Mouse (Mus musculus) embryonic facial prominence, embryonic 14.5 days (tissue): ENCODE results near the gene Maff. TPM values are rescaled to one million over a fixed set of nuclear protein-coding genes. Genes with fewer than 3 reads are reported as not detected.

Source experiments
- ATAC-seq: fragments of 200-750 bp; cut with Nextera tagmentation; 2 replicates; pipeline ENCODE4 v1.8.0; 2017; ENCODE audit warnings: low read depth, moderate number of reproducible peaks, moderate TSS enrichment
- DNase-seq: peaks from one replicate; pipeline ENCODE4 v3.0.0-alpha.2; 2015; ENCODE audit warnings: low spot score
- H3K27ac ChIP-seq: fragments of 300-500 bp; sonication (generic); replicated peaks from 2 replicates; pipeline ENCODE4 v1.5.1; 2014; ENCODE audit warnings: low read depth, mild to moderate bottlenecking, low read length, moderate library complexity
- H3K27me3 ChIP-seq: fragments of 300-500 bp; sonication (generic); replicated peaks from 2 replicates; pipeline ENCODE4 v1.6.1; 2014; ENCODE audit warnings: low read length; ENCODE audit not compliant: control insufficient read depth, insufficient read depth
- H3K36me3 ChIP-seq: fragments of 300-500 bp; sonication (generic); 2 replicates; pipeline ENCODE4 v1.6.1; 2014; ENCODE audit warnings: low read length, mixed read lengths; ENCODE audit not compliant: control insufficient read depth, insufficient read depth
- H3K4me1 ChIP-seq: fragments of 300-500 bp; sonication (generic); 2 replicates; pipeline ENCODE4 v1.6.1; 2014; ENCODE audit warnings: antibody characterized with exemption, low read length; ENCODE audit not compliant: control insufficient read depth, insufficient read depth
- H3K4me2 ChIP-seq: fragments of 300-500 bp; sonication (generic); 2 replicates; pipeline ENCODE4 v1.6.1; 2014; ENCODE audit warnings: low read depth, mild to moderate bottlenecking, low read length, moderate library complexity, mixed read lengths
- H3K4me3 ChIP-seq: fragments of 300-500 bp; sonication (generic); 2 replicates; pipeline ENCODE4 v1.5.1; 2014; ENCODE audit warnings: low read depth, mild to moderate bottlenecking, low read length
- H3K9ac ChIP-seq: fragments of 300-500 bp; sonication (generic); 2 replicates; pipeline ENCODE4 v1.6.1; 2014; ENCODE audit warnings: low read depth, mild to moderate bottlenecking, low read length, moderate library complexity, mixed read lengths
- H3K9me3 ChIP-seq: fragments of 300-500 bp; sonication (generic); 2 replicates; pipeline ENCODE4 v1.6.1; 2016; ENCODE audit warnings: low read length; ENCODE audit not compliant: control insufficient read depth
- WGBS: fragments of 180-500 bp; shearing (Covaris S2); extraction: QIAGEN DNeasy Blood & Tissue Kit; methylation state at CpG from one replicate; pipeline ENCODE4 v1.1.7; 2014; 5-methylcytosine and 5-hydroxymethylcytosine counted together
- polyA plus RNA-seq: library from polyadenylated mRNA; unstranded; fragments of >200 nt; fragmentation: Nextera tagmentation; extraction: Ambion mirVana; gene quantifications from 2 replicates; pipeline ENCODE4 v1.2.1, GENCODE M21; 2014

The Maff gene
- polyA plus RNA-seq, 1 experiment from 2014 or later: 2.8 TPM

DNA sequence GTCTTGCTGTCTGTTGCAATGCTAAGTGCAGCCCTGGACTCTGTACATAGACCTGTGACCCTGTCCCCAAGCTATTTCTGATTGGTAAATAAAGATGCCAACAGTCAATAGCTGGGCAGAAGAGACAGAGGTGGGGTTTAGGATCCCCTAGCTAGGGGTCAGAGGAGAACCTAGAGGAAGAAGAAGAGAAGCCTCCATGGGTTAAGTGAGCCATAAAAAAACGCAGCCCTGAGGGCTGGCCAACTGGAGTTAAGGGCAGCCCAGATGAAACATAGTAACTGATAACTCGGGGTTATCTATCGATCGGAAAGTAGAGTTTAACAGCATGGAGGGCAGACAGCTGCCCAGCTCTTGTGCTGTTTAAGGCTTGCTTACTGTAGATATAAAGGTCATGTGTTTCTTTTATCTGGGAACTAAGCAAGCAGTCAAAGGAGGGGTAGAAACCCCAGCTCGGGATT, 24.7 kb upstream of the Maff start:
- Histone ChIP-seq H3K4me2 (no peak overlapping the region), H3K36me3 (0 out of 2 replicates have a peak, but pooled peaks cover 3% of the 10 kb centered on the region), H3K9me3 (no peaks in the 10 kb centered on the region), H3K9ac (no peak overlapping the region), H3K27ac (no peak overlapping the region), H3K4me3 (no peak overlapping the region), H3K27me3 (no peaks in the 10 kb centered on the region), H3K4me1 (peaks cover 22% of the 10 kb centered on the region; the same call in 1 of the 2 replicates)
- 84% methylated on average over 5 of the region's 5 CpGs for WGBS
- DNase-seq (no peak), ATAC-seq (no peak)

DNA sequence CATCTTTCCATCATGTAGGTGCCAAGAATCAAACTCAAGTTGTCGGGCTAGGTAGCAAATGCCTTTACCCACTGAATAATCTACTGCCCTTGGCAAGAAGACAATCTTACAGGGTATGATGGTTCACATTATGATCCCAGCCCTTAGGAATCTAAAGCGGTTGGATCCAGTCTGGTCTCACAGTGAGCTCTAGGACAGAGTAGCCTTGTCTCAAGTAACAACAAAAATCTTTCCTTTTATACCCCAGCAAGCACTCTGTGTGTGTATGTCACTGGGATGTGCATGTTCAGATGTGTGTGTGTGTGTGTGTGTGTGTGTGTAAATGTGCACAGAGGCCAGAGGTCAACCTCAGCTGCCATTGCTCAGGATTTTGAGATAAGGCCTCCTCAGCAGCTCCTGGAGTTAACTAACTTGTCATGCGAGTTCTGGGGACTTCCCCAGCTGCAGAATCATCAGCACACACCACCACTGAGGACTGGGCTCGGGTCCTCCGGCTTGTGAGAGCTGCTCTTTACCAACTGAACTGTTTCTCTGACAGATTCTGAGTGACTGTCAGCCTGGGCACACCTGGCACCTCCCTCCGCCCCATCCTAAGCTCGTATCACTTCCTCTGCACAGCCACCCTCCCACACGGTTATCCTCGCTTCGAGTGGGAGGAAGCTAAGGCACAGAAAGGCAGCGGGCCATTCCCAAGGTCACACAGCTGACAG, 24.0 kb upstream of the Maff start:
- H3K27me3 ChIP-seq: no peaks in the 10 kb centered on the region
- 62% methylated on average over 11 of the region's 11 CpGs for WGBS
- H3K36me3 ChIP-seq: no peaks in the 10 kb centered on the region
- DNase-seq (no peak), ATAC-seq (no peak; the same call in 1 of the 2 replicates)
- no peak overlapping the region for H3K4me3 ChIP-seq
- H3K27ac ChIP-seq: peak overlapping the region; percentile 69; the same call in 1 of the 2 replicates
- H3K4me1 ChIP-seq: peaks cover 25% of the 10 kb centered on the region; the same call in 1 of the 2 replicates
- no peaks in the 10 kb centered on the region for H3K9me3 ChIP-seq
- H3K4me2 ChIP-seq: no peak overlapping the region
- no peak overlapping the region for H3K9ac ChIP-seq

GRCm38 (mm10) chr15:79322991-79323790, 23.2 kb upstream of the Maff start:
- H3K27ac ChIP-seq: peak overlapping the region; percentile 69
- H3K27me3 ChIP-seq: no peaks in the 10 kb centered on the region
- H3K36me3 ChIP-seq: no peaks in the 10 kb centered on the region
- no peak overlapping the region for H3K9ac ChIP-seq
- ATAC-seq (no peak), DNase-seq (peak; percentile 63)
- H3K4me1 ChIP-seq: peaks cover 25% of the 10 kb centered on the region; the same call in 1 of the 2 replicates
- no peak overlapping the region for H3K4me3 ChIP-seq
- no peaks in the 10 kb centered on the region for H3K9me3 ChIP-seq
- WGBS: 62% methylated on average over 6 of the region's 6 CpGs
- H3K4me2 ChIP-seq: no peak overlapping the region

GRCm38 (mm10) chr15:79323791-79324155, 22.6 kb upstream of the Maff start:
- H3K27ac ChIP-seq: peak overlapping the region; percentile 69
- H3K4me2 ChIP-seq: no peak overlapping the region
- DNase-seq (no peak), ATAC-seq (no peak)
- 72% methylated on average over 4 of the region's 4 CpGs for WGBS
- H3K9me3 ChIP-seq: no peaks in the 10 kb centered on the region
- no peaks in the 10 kb centered on the region for H3K27me3 ChIP-seq
- peaks cover 25% of the 10 kb centered on the region; the same call in 1 of the 2 replicates for H3K4me1 ChIP-seq
- no peaks in the 10 kb centered on the region for H3K36me3 ChIP-seq
- H3K9ac ChIP-seq: no peak overlapping the region
- no peak overlapping the region for H3K4me3 ChIP-seq

GRCm38 (mm10) chr15:79324373-79324772, 22.0 kb upstream of the Maff start:
- DNase-seq (no peak), ATAC-seq (no peak)
- Histone ChIP-seq H3K27me3 (no peaks in the 10 kb centered on the region), H3K4me2 (no peak overlapping the region), H3K4me1 (peaks cover 25% of the 10 kb centered on the region; the same call in 1 of the 2 replicates), H3K36me3 (no peaks in the 10 kb centered on the region), H3K9me3 (no peaks in the 10 kb centered on the region), H3K27ac (peak overlapping the region; percentile 69), H3K9ac (no peak overlapping the region), H3K4me3 (no peak overlapping the region)
- WGBS: 85% methylated on average over 3 of the region's 3 CpGs

GRCm38 (mm10) chr15:79325742-79326141, 20.7 kb upstream of the Maff start:
- no peak for DNase-seq
- Histone ChIP-seq H3K4me1 (peaks cover 25% of the 10 kb centered on the region; the same call in 1 of the 2 replicates), H3K4me2 (no peak overlapping the region), H3K27me3 (no peaks in the 10 kb centered on the region), H3K27ac (no peak overlapping the region), H3K9ac (no peak overlapping the region), H3K4me3 (no peak overlapping the region), H3K9me3 (no peaks in the 10 kb centered on the region), H3K36me3 (no peaks in the 10 kb centered on the region)
- WGBS: 68% methylated on average over 3 of the region's 3 CpGs
- no peak for ATAC-seq

- Histone ChIP-seq H3K9ac (no peak overlapping the region), H3K4me1 (peaks cover 25% of the 10 kb centered on the region; the same call in 1 of the 2 replicates), H3K9me3 (no peaks in the 10 kb centered on the region), H3K4me2 (peak overlapping the region; percentile 23), H3K27ac (no peak overlapping the region), H3K36me3 (no peaks in the 10 kb centered on the region), H3K4me3 (no peak overlapping the region), H3K27me3 (no peaks in the 10 kb centered on the region)
- 47% methylated on average over 4 of the region's 4 CpGs for whole genome bisulfite sequencing
- ATAC-seq (no peak), DNase-seq (peak; percentile 43)
Observed at GRCm38 (mm10) chr15:79326264-79326663, 20.2 kb upstream of the Maff start.

DNA sequence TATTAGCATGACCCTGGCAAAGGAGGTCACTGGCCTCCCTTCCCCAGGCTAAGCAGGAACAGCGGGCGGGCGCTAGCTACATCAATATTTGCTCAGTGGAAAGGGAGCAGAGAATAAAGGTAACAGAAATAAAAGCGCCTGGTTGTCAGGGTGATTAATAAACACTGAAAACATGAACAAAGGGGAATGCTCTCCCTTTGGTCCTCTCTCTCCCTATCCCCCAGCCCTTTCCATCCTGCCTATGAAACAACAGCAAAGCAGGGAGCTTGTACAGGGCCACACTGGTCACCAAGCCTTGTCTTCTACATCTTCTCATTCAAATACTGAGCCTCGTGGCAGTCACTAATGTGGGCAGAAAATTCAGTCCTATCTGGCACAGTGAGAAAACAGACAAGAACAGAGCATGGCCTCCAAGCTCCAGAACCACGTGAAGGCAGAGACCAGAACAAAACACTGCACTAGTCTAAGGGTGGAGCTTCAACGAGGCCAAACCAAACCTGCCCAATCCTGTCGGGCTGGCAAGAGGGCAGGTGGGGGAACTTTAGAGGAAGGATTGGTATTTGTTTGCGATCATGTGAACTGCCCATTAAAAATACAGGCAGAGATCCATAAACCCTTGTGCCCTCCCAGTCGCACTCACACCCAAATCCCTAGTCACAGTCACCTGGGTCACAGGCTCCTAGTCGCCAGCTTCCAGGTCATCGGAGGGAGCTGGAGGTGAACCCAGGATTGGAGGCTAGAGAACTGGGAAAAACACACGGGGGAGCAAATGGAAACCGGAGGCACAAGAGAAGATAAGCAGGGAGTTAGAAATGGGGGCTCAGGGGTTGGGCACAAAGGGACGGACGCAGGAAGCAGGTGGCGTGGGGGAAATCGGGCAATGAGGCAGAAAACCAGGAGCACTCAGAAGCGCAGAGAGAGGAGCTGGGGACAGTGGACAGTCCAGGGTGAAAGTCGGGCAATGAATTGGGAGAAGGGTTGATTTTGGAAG, 19.2 kb upstream of the Maff start:
- H3K4me2 ChIP-seq: peak overlapping the region; percentile 82
- H3K27me3 ChIP-seq: no peaks in the 10 kb centered on the region
- peak overlapping the region; percentile 80 for H3K9ac ChIP-seq
- WGBS: 17% methylated on average over 20 of the region's 20 CpGs
- H3K36me3 ChIP-seq: no peaks in the 10 kb centered on the region
- peak overlapping the region; percentile 62 for H3K4me3 ChIP-seq
- DNase-seq (peak; percentile 72), ATAC-seq (peak; percentile 39; the same call in 1 of the 2 replicates)
- H3K9me3 ChIP-seq: no peaks in the 10 kb centered on the region
- peaks cover 25% of the 10 kb centered on the region; the same call in 1 of the 2 replicates for H3K4me1 ChIP-seq
- peak overlapping the region; percentile 88 for H3K27ac ChIP-seq
